Mouse (Mus musculus): Measurements from ENCODE around the gene Notch1. TPM values are rescaled to one million over a fixed set of nuclear protein-coding genes. Genes with fewer than 3 reads are reported as not detected.

The Notch1 gene
- total and polyA plus RNA-seq, 2 experiments from 2014 or later = 5.7 to 54.0 TPM

- peak; percentile 93 for ATAC-seq (ENCODE audit: insufficient read depth, low read depth)
- peak within 1 kb of the TSS; percentile 71 for H3K4me3 ChIP-seq (ENCODE audit: low read depth, low read length)
- under 1% methylated on average over 49 of the region's 57 CpGs for WGBS
- H3K9me3 ChIP-seq (replicated peaks; ENCODE audit: control insufficient read depth, low read length) = no peaks in the 10 kb centered on the region
- H3K27me3 ChIP-seq (ENCODE audit: control insufficient read depth, insufficient read depth, low read length) = no peaks in the 10 kb centered on the region
- TF ChIP-seq CTCF (IDR thresholded peaks at IDR 0.05; ENCODE audit: low read depth) (peak; percentile 96), EP300 (IDR thresholded peaks at IDR 0.05; ENCODE audit: low read depth) (peak; percentile 88)
- peaks cover 22% of the 10 kb centered on the region for H3K4me1 ChIP-seq (ENCODE audit: control insufficient read depth, insufficient read depth)
- peak; percentile 90 for DNase-seq (ENCODE audit: low spot score)
- peak within 1 kb of the TSS; percentile 69 for H3K27ac ChIP-seq (ENCODE audit: low read depth)
- peak within 1 kb of the TSS; percentile 83 for H3K9ac ChIP-seq (replicated peaks; ENCODE audit: low read depth, low read length)
- H3K36me3 ChIP-seq (replicated peaks; ENCODE audit: control insufficient read depth, insufficient read depth, low read length) = peaks cover 34% of the 10 kb centered on the region
- peak within 1 kb of the TSS; percentile 80 for H3K4me2 ChIP-seq (ENCODE audit: low read depth, low read length)
Observed at GRCm38 (mm10) chr2:26408515-26409356, 107.7 kb downstream of the Notch1 start, which contains the start of gene Inpp5e. Gene Inpp5e (minus strand): TSS chr2:26409203.

Small RNA genes within 50 kb of the gene (microRNA-seq; reads per million reads assigned to microRNA genes)
- gene Mir6996 = 1.1 reads per million

Other genes with a start within 250 kb of the Notch1 start
- gene Ccdc187, start 222.1 kb downstream of the Notch1 start, total RNA-seq (2014; rRNA removed; ENCODE audit: low replicate concordance) = 0.61 and 0.97 TPM in 2 replicates
- gene Ccdc187, start 222.1 kb downstream of the Notch1 start, polyA plus RNA-seq (2015; fragmentation: Nextera tagmentation; extraction: Ambion mirVana) = 0.04 TPM in 2 replicates
- 577 and 610 TPM in 2 replicates for gene Gpsm1, start 201.1 kb downstream of the Notch1 start, total RNA-seq (2014; rRNA removed; ENCODE audit: low replicate concordance)
- 146 and 148 TPM in 2 replicates for gene Gpsm1, start 201.1 kb downstream of the Notch1 start, polyA plus RNA-seq (2015; fragmentation: Nextera tagmentation; extraction: Ambion mirVana)
- 20.2 and 23.0 TPM in 2 replicates for gene Dnlz, start 164.6 kb downstream of the Notch1 start, total RNA-seq (2014; rRNA removed; ENCODE audit: low replicate concordance)
- 17.0 and 18.6 TPM in 2 replicates for gene Dnlz, start 164.6 kb downstream of the Notch1 start, polyA plus RNA-seq (2015; fragmentation: Nextera tagmentation; extraction: Ambion mirVana)
- 1.5 TPM in 1 of 2 replicates, not detected in the other for gene Card9, start 155.7 kb downstream of the Notch1 start, total RNA-seq (2014; rRNA removed; ENCODE audit: low replicate concordance)
- 0.18 and 0.31 TPM in 2 replicates for gene Card9, start 155.7 kb downstream of the Notch1 start, polyA plus RNA-seq (2015; fragmentation: Nextera tagmentation; extraction: Ambion mirVana)
- gene Snapc4, start 136.0 kb downstream of the Notch1 start, total RNA-seq (2014; rRNA removed; ENCODE audit: low replicate concordance) = 9.6 and 24.1 TPM in 2 replicates
- gene Snapc4, start 136.0 kb downstream of the Notch1 start, polyA plus RNA-seq (2015; fragmentation: Nextera tagmentation; extraction: Ambion mirVana) = 7.8 and 8.1 TPM in 2 replicates
- 57.4 and 67.4 TPM in 2 replicates for gene Entr1, start 127.3 kb downstream of the Notch1 start, total RNA-seq (2014; rRNA removed; ENCODE audit: low replicate concordance)
- 56.4 and 57.2 TPM in 2 replicates for gene Entr1, start 127.3 kb downstream of the Notch1 start, polyA plus RNA-seq (2015; fragmentation: Nextera tagmentation; extraction: Ambion mirVana)
- gene Pmpca, start 127.3 kb downstream of the Notch1 start, total RNA-seq (2014; rRNA removed; ENCODE audit: low replicate concordance) = 52.5 and 102 TPM in 2 replicates
- 91.1 and 99.2 TPM in 2 replicates for gene Pmpca, start 127.3 kb downstream of the Notch1 start, polyA plus RNA-seq (2015; fragmentation: Nextera tagmentation; extraction: Ambion mirVana)
- gene Inpp5e, start 107.5 kb downstream of the Notch1 start, total RNA-seq (2014; rRNA removed; ENCODE audit: low replicate concordance) = 16.7 and 22.0 TPM in 2 replicates
- 10.2 and 11.0 TPM in 2 replicates for gene Inpp5e, start 107.5 kb downstream of the Notch1 start, polyA plus RNA-seq (2015; fragmentation: Nextera tagmentation; extraction: Ambion mirVana)
- 48.3 and 49.0 TPM in 2 replicates for gene Sec16a, start 71.4 kb downstream of the Notch1 start, total RNA-seq (2014; rRNA removed; ENCODE audit: low replicate concordance)
- gene Sec16a, start 71.4 kb downstream of the Notch1 start, polyA plus RNA-seq (2015; fragmentation: Nextera tagmentation; extraction: Ambion mirVana) = 7.1 and 7.5 TPM in 2 replicates
- 375 and 401 TPM in 2 replicates for gene Egfl7, start 63.4 kb upstream of the Notch1 start, total RNA-seq (2014; rRNA removed; ENCODE audit: low replicate concordance)
- gene Egfl7, start 63.4 kb upstream of the Notch1 start, polyA plus RNA-seq (2015; fragmentation: Nextera tagmentation; extraction: Ambion mirVana) = 158 and 159 TPM in 2 replicates
- not detected in 2 replicates for gene Gm20532, start 70.0 kb upstream of the Notch1 start, total RNA-seq (2014; rRNA removed; ENCODE audit: low replicate concordance)
- gene Gm20532, start 70.0 kb upstream of the Notch1 start, polyA plus RNA-seq (2015; fragmentation: Nextera tagmentation; extraction: Ambion mirVana) = not detected in 2 replicates
- 41.0 and 49.3 TPM in 2 replicates for gene Agpat2, start 87.8 kb upstream of the Notch1 start, total RNA-seq (2014; rRNA removed; ENCODE audit: low replicate concordance)
- 23.9 and 24.1 TPM in 2 replicates for gene Agpat2, start 87.8 kb upstream of the Notch1 start, polyA plus RNA-seq (2015; fragmentation: Nextera tagmentation; extraction: Ambion mirVana)
- 16.5 and 23.2 TPM in 2 replicates for gene Fam69b, start 111.8 kb upstream of the Notch1 start, total RNA-seq (2014; rRNA removed; ENCODE audit: low replicate concordance)
- 7.7 and 9.7 TPM in 2 replicates for gene Fam69b, start 111.8 kb upstream of the Notch1 start, polyA plus RNA-seq (2015; fragmentation: Nextera tagmentation; extraction: Ambion mirVana)
- not detected in 2 replicates for gene Lcn4, start 154.6 kb upstream of the Notch1 start, total RNA-seq (2014; rRNA removed; ENCODE audit: low replicate concordance)
- gene Lcn4, start 154.6 kb upstream of the Notch1 start, polyA plus RNA-seq (2015; fragmentation: Nextera tagmentation; extraction: Ambion mirVana) = not detected in 2 replicates